Mouse (Mus musculus): ENCODE measurements around the gene Scn9a. TPM values are rescaled to one million over a fixed set of nuclear protein-coding genes. Genes with fewer than 3 reads are reported as not detected.

Scn9a gene
- 0.01 and 0.05 TPM in 2 replicates for polyA plus RNA-seq (2016; fragmentation: Nextera tagmentation; extraction: Ambion mirVana)

- Histone ChIP-seq H3K27ac (no peak within 1 kb of the TSS), H3K36me3 (no peaks in the 10 kb centered on the region), H3K4me1 (peaks cover 8% of the 10 kb centered on the region; the same call in 1 of the 2 replicates), H3K4me3 (peak within 1 kb of the TSS; percentile 55), H3K9me3 (no peaks in the 10 kb centered on the region), H3K27me3 (ENCODE audit: insufficient read depth, poor library complexity, severe bottlenecking) (peaks cover 20% of the 10 kb centered on the region)
- WGBS: 3% methylated on average over 29 of the region's 29 CpGs
- peak; percentile 75 for DNase-seq (ENCODE audit: low spot score)
Observed at GRCm38 (mm10) chr2:66634580-66635359, at the start of gene Scn9a. TSS of gene Scn9a (minus strand) at chr2:66634962.

GRCm38 (mm10) chr2:66661988-66662387 lies 27.2 kb upstream of the Scn9a start:
- Histone ChIP-seq H3K27ac (no peak overlapping the region), H3K36me3 (no peaks in the 10 kb centered on the region), H3K9me3 (no peaks in the 10 kb centered on the region), H3K4me3 (no peak overlapping the region), H3K27me3 (ENCODE audit: insufficient read depth, poor library complexity, severe bottlenecking) (no peaks in the 10 kb centered on the region), H3K4me1 (no peaks in the 10 kb centered on the region)
- 83% methylated on average over 1 of the region's 1 CpGs for WGBS
- DNase-seq (ENCODE audit: low spot score): no peak

- WGBS: 88% methylated on average over 3 of the region's 3 CpGs
Observed at GRCm38 (mm10) chr2:66656430-66656829, 21.7 kb upstream of the Scn9a start.

GRCm38 (mm10) chr2:66655431-66655830 lies 20.7 kb upstream of the Scn9a start:
- no peaks in the 10 kb centered on the region for H3K4me1 ChIP-seq
- no peaks in the 10 kb centered on the region for H3K36me3 ChIP-seq
- WGBS: 77% methylated on average over 2 of the region's 2 CpGs
- H3K4me3 ChIP-seq: no peak overlapping the region
- no peaks in the 10 kb centered on the region for H3K9me3 ChIP-seq
- H3K27me3 ChIP-seq (ENCODE audit: insufficient read depth, poor library complexity, severe bottlenecking): no peaks in the 10 kb centered on the region
- H3K27ac ChIP-seq: no peak overlapping the region
- DNase-seq (ENCODE audit: low spot score): no peak

More at GRCm38 (mm10) chr2:66656430-66656829, 21.7 kb upstream of the Scn9a start:
- Histone ChIP-seq H3K4me3 (no peak overlapping the region), H3K36me3 (no peaks in the 10 kb centered on the region), H3K27ac (no peak overlapping the region), H3K4me1 (no peaks in the 10 kb centered on the region), H3K27me3 (ENCODE audit: insufficient read depth, poor library complexity, severe bottlenecking) (no peaks in the 10 kb centered on the region), H3K9me3 (no peaks in the 10 kb centered on the region)
- DNase-seq (ENCODE audit: low spot score): no peak

- Histone ChIP-seq H3K9me3 (no peaks in the 10 kb centered on the region), H3K27me3 (ENCODE audit: insufficient read depth, poor library complexity, severe bottlenecking) (no peaks in the 10 kb centered on the region), H3K4me3 (no peak overlapping the region), H3K27ac (no peak overlapping the region), H3K4me1 (no peaks in the 10 kb centered on the region), H3K36me3 (no peaks in the 10 kb centered on the region)
- no peak for DNase-seq (ENCODE audit: low spot score)
- 29% methylated on average over 5 of the region's 5 CpGs for WGBS
Observed at GRCm38 (mm10) chr2:66644384-66644783, 9.6 kb upstream of the Scn9a start.

GRCm38 (mm10) chr2:66632728-66633127 lies 2.0 kb downstream of the Scn9a start:
- DNase-seq (ENCODE audit: low spot score): no peak
- no peaks in the 10 kb centered on the region for H3K9me3 ChIP-seq
- no peaks in the 10 kb centered on the region for H3K36me3 ChIP-seq
- H3K27me3 ChIP-seq (ENCODE audit: insufficient read depth, poor library complexity, severe bottlenecking): peaks cover 20% of the 10 kb centered on the region
- peaks cover 8% of the 10 kb centered on the region; the same call in 1 of the 2 replicates for H3K4me1 ChIP-seq
- no peak overlapping the region for H3K4me3 ChIP-seq
- WGBS: 35% methylated on average over 5 of the region's 5 CpGs
- H3K27ac ChIP-seq: no peak overlapping the region

- Histone ChIP-seq H3K27me3 (ENCODE audit: insufficient read depth, poor library complexity, severe bottlenecking) (no peaks in the 10 kb centered on the region), H3K36me3 (no peaks in the 10 kb centered on the region), H3K9me3 (no peaks in the 10 kb centered on the region), H3K4me1 (no peaks in the 10 kb centered on the region), H3K4me3 (no peak overlapping the region), H3K27ac (no peak overlapping the region)
- DNase-seq (ENCODE audit: low spot score): no peak
- WGBS: 75% methylated on average over 7 of the region's 7 CpGs
Observed at GRCm38 (mm10) chr2:66611091-66611490, 23.7 kb downstream of the Scn9a start.

DNA sequence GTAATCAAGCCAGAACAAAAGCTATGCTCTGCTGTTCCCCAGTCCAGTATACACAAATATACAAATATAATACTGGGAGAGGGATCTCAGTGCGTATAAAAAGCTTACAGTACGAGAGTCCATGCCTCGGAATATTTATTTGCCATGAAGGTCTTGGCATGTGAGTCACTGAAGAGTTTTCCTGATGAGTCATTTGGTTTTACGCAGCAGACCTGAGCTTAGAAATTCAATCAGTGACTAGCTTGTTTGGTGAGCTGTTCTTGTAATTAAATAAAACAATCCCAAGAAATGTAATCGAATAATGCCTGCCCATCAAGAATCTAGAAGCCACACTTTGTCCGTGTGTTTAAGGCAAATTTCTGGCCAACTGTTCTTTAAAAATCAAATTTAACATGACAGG lies 37.4 kb downstream of the Scn9a start:
- H3K36me3 ChIP-seq: no peaks in the 10 kb centered on the region
- H3K27me3 ChIP-seq (ENCODE audit: insufficient read depth, poor library complexity, severe bottlenecking): no peaks in the 10 kb centered on the region
- no peak overlapping the region for H3K27ac ChIP-seq
- WGBS: 80% methylated on average over 6 of the region's 6 CpGs
- no peak overlapping the region for H3K4me3 ChIP-seq
- DNase-seq (ENCODE audit: low spot score): no peak
- no peaks in the 10 kb centered on the region for H3K4me1 ChIP-seq
- H3K9me3 ChIP-seq: no peaks in the 10 kb centered on the region

GRCm38 (mm10) chr2:66596145-66596544 lies 38.6 kb downstream of the Scn9a start:
- H3K9me3 ChIP-seq: no peaks in the 10 kb centered on the region
- H3K4me1 ChIP-seq: no peaks in the 10 kb centered on the region
- WGBS: 61% methylated on average over 5 of the region's 5 CpGs
- H3K27me3 ChIP-seq (ENCODE audit: insufficient read depth, poor library complexity, severe bottlenecking): no peaks in the 10 kb centered on the region
- H3K27ac ChIP-seq: no peak overlapping the region
- no peak for DNase-seq (ENCODE audit: low spot score)
- no peak overlapping the region for H3K4me3 ChIP-seq
- no peaks in the 10 kb centered on the region for H3K36me3 ChIP-seq

- Histone ChIP-seq H3K27ac (no peak overlapping the region), H3K4me1 (no peaks in the 10 kb centered on the region)
- WGBS: 81% methylated on average over 3 of the region's 3 CpGs
Observed at GRCm38 (mm10) chr2:66590151-66590550, 44.6 kb downstream of the Scn9a start.

DNA sequence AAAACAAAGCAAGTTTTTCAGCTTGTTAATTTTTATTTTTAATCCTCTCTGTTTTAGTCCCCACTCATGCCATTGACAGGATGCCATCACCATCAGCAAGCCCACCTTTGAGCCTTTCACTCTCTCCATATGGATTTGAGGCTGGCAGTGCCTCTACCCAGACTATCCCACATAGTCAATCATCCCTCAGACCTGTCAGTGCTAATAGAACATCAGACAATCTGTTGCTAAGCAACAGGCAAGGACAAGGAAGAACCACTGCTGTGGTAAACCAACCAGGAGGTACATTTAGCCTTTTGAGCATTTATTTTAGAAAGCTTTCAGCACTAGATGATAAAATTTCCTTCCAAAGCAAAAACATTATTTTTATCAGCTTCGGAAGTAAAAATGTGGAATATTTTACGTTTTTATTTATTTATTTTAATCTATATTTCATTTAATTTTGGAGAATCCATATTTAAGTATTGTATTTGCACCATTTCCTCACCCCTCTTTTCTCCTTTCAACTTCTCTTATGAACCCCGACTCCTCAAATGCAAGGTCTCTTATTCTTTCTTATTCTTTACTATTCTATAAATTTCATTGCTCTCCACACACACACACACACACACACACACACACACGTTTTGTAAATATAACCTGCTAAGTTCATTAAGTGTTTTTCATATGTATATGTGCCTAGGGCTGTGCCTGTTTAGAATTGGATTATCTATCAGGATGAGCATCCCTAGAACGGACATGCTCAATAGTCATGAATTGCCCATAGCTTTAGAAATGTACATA lies 54.5 kb downstream of the Scn9a start:
- H3K4me3 ChIP-seq: no peak overlapping the region
- no peaks in the 10 kb centered on the region for H3K4me1 ChIP-seq
- H3K27ac ChIP-seq: no peak overlapping the region
- no peaks in the 10 kb centered on the region for H3K27me3 ChIP-seq (ENCODE audit: insufficient read depth, poor library complexity, severe bottlenecking)
- WGBS: 69% methylated on average over 5 of the region's 5 CpGs
- H3K9me3 ChIP-seq: no peaks in the 10 kb centered on the region
- no peak for DNase-seq (ENCODE audit: low spot score)
- H3K36me3 ChIP-seq: no peaks in the 10 kb centered on the region

More at GRCm38 (mm10) chr2:66590151-66590550, 44.6 kb downstream of the Scn9a start:
- H3K9me3 ChIP-seq: no peaks in the 10 kb centered on the region
- DNase-seq (ENCODE audit: low spot score): no peak
- no peaks in the 10 kb centered on the region for H3K27me3 ChIP-seq (ENCODE audit: insufficient read depth, poor library complexity, severe bottlenecking)
- no peaks in the 10 kb centered on the region for H3K36me3 ChIP-seq
- H3K4me3 ChIP-seq: no peak overlapping the region

DNA sequence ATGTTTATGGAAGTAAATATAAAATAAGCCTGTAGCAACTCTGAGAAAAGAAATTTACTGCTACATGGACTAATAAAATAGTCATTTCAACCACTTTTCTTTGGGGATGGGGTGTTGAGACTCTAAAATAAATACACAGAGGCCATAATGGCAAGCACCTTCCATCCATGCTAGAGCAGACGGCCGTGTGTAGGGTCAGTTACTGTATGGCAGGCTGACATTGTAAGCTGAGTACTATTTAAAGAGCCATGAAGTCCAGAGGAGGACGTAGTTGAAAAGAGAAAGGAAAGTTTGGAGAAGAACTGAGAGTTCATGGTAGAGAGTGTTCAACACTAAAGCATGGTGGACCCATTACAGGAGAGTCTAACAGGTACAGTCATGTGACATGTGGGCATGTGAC lies 86.5 kb downstream of the Scn9a start:
- Histone ChIP-seq H3K9me3 (no peaks in the 10 kb centered on the region), H3K36me3 (no peaks in the 10 kb centered on the region), H3K4me1 (no peaks in the 10 kb centered on the region), H3K27ac (no peak overlapping the region), H3K27me3 (ENCODE audit: insufficient read depth, poor library complexity, severe bottlenecking) (no peaks in the 10 kb centered on the region), H3K4me3 (no peak overlapping the region)
- DNase-seq (ENCODE audit: low spot score): no peak
- WGBS: 82% methylated on average over 3 of the region's 3 CpGs

DNA sequence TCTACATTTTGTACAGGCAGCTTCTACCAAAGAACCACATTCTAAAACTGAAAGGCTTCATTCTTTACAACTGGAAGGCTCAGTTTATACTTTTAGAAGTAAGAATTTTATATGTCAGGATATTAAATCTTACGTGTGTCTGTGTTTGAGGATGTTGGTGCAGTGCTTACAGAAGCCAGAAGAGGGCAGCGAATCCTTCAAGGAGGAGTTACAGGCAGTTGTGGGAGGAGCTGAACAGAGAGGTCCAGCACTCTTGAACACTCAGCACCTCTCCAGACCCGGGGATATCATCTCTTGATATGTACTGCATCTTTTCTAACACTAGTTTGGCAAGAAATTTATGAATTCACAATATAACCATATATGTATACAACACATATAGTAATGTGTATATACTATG lies 114.8 kb downstream of the Scn9a start:
- Histone ChIP-seq H3K36me3 (no peaks in the 10 kb centered on the region), H3K4me1 (no peaks in the 10 kb centered on the region), H3K27ac (no peak overlapping the region), H3K27me3 (ENCODE audit: insufficient read depth, poor library complexity, severe bottlenecking) (no peaks in the 10 kb centered on the region), H3K4me3 (no peak overlapping the region), H3K9me3 (no peaks in the 10 kb centered on the region)
- WGBS: 60% methylated on average over 3 of the region's 3 CpGs
- no peak for DNase-seq (ENCODE audit: low spot score)

Data from heart, embryonic 10.5 days (tissue).